Mouse (Mus musculus): Measurements from ENCODE around the gene Slc44a3. TPM values are rescaled to one million over a fixed set of nuclear protein-coding genes. Genes with fewer than 3 reads are reported as not detected.

Slc44a3 gene
- total RNA-seq (2014; fragmentation: Nextera tagmentation) (not detected in 2 replicates), total RNA-seq (2017) (3.1 TPM in 1 of 2 replicates, not detected in the other)

- peak; percentile 76 for ATAC-seq (replicated peaks; ENCODE audit: low FRiP score, low TSS enrichment, poor library complexity, severe bottlenecking)
These were observed at the start of gene Slc44a3 for GRCm38 (mm10) chr3:121532176-121532575. Gene Slc44a3 (minus strand): TSS chr3:121532404.

- ATAC-seq (replicated peaks; ENCODE audit: low FRiP score, low TSS enrichment, poor library complexity, severe bottlenecking): no peak
These were observed 47.8 kb upstream of the Slc44a3 start for GRCm38 (mm10) chr3:121579880-121580549.

- ATAC-seq (replicated peaks; ENCODE audit: low FRiP score, low TSS enrichment, poor library complexity, severe bottlenecking): no peak
These were observed 47.2 kb upstream of the Slc44a3 start for GRCm38 (mm10) chr3:121579402-121579801.

GRCm38 (mm10) chr3:121578706-121579105, 46.5 kb upstream of the Slc44a3 start:
- ATAC-seq (replicated peaks; ENCODE audit: low FRiP score, low TSS enrichment, poor library complexity, severe bottlenecking): no peak

GRCm38 (mm10) chr3:121577641-121578040, 45.4 kb upstream of the Slc44a3 start:
- ATAC-seq (replicated peaks; ENCODE audit: low FRiP score, low TSS enrichment, poor library complexity, severe bottlenecking): no peak

- peak; percentile 46 for ATAC-seq (replicated peaks; ENCODE audit: low FRiP score, low TSS enrichment, poor library complexity, severe bottlenecking)
These were observed 44.9 kb upstream of the Slc44a3 start for GRCm38 (mm10) chr3:121577032-121577591.

- no peak for ATAC-seq (replicated peaks; ENCODE audit: low FRiP score, low TSS enrichment, poor library complexity, severe bottlenecking)
These were observed 44.2 kb upstream of the Slc44a3 start for GRCm38 (mm10) chr3:121576367-121576766.

- no peak for ATAC-seq (replicated peaks; ENCODE audit: low FRiP score, low TSS enrichment, poor library complexity, severe bottlenecking)
These were observed 42.2 kb upstream of the Slc44a3 start for GRCm38 (mm10) chr3:121574386-121574785.

GRCm38 (mm10) chr3:121573858-121574257, 41.7 kb upstream of the Slc44a3 start:
- no peak for ATAC-seq (replicated peaks; ENCODE audit: low FRiP score, low TSS enrichment, poor library complexity, severe bottlenecking)

- ATAC-seq (replicated peaks; ENCODE audit: low FRiP score, low TSS enrichment, poor library complexity, severe bottlenecking): no peak
These were observed 39.3 kb upstream of the Slc44a3 start for GRCm38 (mm10) chr3:121571491-121571890.

- no peak for ATAC-seq (replicated peaks; ENCODE audit: low FRiP score, low TSS enrichment, poor library complexity, severe bottlenecking)
These were observed 38.4 kb upstream of the Slc44a3 start for GRCm38 (mm10) chr3:121570623-121571022.

GRCm38 (mm10) chr3:121569767-121570166, 37.6 kb upstream of the Slc44a3 start:
- no peak for ATAC-seq (replicated peaks; ENCODE audit: low FRiP score, low TSS enrichment, poor library complexity, severe bottlenecking)

- no peak for ATAC-seq (replicated peaks; ENCODE audit: low FRiP score, low TSS enrichment, poor library complexity, severe bottlenecking)
These were observed 36.8 kb upstream of the Slc44a3 start for GRCm38 (mm10) chr3:121569004-121569403.

GRCm38 (mm10) chr3:121567904-121568303, 35.7 kb upstream of the Slc44a3 start:
- ATAC-seq (replicated peaks; ENCODE audit: low FRiP score, low TSS enrichment, poor library complexity, severe bottlenecking): no peak

GRCm38 (mm10) chr3:121567337-121567900, 35.2 kb upstream of the Slc44a3 start:
- ATAC-seq (replicated peaks; ENCODE audit: low FRiP score, low TSS enrichment, poor library complexity, severe bottlenecking): no peak

GRCm38 (mm10) chr3:121566901-121567300, 34.7 kb upstream of the Slc44a3 start:
- no peak for ATAC-seq (replicated peaks; ENCODE audit: low FRiP score, low TSS enrichment, poor library complexity, severe bottlenecking)

- no peak for ATAC-seq (replicated peaks; ENCODE audit: low FRiP score, low TSS enrichment, poor library complexity, severe bottlenecking)
These were observed 29.6 kb upstream of the Slc44a3 start for GRCm38 (mm10) chr3:121561803-121562202.

- ATAC-seq (replicated peaks; ENCODE audit: low FRiP score, low TSS enrichment, poor library complexity, severe bottlenecking): no peak
These were observed 28.1 kb upstream of the Slc44a3 start for GRCm38 (mm10) chr3:121560115-121560865.

GRCm38 (mm10) chr3:121559406-121560114, 27.4 kb upstream of the Slc44a3 start:
- ATAC-seq (replicated peaks; ENCODE audit: low FRiP score, low TSS enrichment, poor library complexity, severe bottlenecking): no peak

- ATAC-seq (replicated peaks; ENCODE audit: low FRiP score, low TSS enrichment, poor library complexity, severe bottlenecking): no peak
These were observed 26.7 kb upstream of the Slc44a3 start for GRCm38 (mm10) chr3:121558861-121559260.
